Mouse (Mus musculus): ENCODE data around the gene Brinp3. TPM values are rescaled to one million over a fixed set of nuclear protein-coding genes. Genes with fewer than 3 reads are reported as not detected.

Gene Brinp3
- polyA plus RNA-seq, 1 experiment: 21.7 TPM

DNA sequence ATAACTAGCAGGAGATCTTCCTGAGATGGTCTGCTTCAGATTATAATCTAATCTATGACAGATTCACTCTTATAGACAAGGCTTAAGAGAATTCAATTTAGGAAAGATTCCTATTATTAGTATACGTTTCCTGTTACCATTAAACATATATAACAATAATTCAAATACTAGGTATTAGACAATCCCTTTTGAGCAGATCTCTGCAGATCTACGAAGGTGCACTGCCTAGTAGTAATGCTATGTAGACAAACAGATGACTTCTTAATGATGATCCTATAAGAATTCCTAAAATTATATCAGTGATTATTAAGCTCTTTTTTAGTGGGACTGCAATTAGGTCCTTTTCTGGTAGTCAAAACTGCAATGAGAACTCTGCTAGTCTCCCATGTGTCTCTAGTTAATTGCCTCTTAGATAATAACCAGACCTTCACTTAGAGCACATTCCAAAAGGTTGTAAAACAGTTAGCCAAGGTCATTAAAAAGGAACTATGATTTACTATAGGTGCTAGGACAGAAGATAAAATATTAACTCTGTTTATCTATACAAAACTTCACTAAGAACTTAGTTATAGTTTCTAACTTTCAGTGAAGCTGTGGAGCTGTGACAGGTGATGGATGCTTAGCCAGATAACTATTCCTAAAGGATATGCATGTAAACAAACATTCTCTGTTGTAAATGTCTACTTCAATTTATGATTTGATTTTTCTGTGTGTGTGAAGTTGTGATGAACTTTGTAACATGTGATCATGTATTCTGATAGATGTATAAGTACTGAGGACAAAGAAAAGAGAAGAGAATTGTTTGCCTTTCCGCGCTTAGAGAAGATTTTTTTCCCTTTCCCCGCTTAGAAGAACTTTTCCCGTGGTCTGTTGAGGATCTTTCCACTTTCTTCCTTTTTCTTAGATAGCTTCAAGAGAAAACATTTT, 445.2 kb downstream of the Brinp3 start:
- no peaks in the 10 kb centered on the region for H3K27me3 ChIP-seq (ENCODE audit: control insufficient read depth, insufficient read depth, low read length)
- DNase-seq: no peak
- no peak overlapping the region for H3K4me3 ChIP-seq (replicated peaks; ENCODE audit: insufficient read depth, low read depth, low read length)
- no peak overlapping the region for H3K27ac ChIP-seq (ENCODE audit: insufficient read depth, low read length)
- WGBS: 90% methylated on average over 6 of the region's 6 CpGs
- no peaks in the 10 kb centered on the region for H3K4me1 ChIP-seq (ENCODE audit: control insufficient read depth, insufficient read depth, low read length)
- TF ChIP-seq CTCF (IDR thresholded peaks at IDR 0.05; ENCODE audit: borderline replicate concordance, insufficient read depth, low read depth, low read length) (no peak), POLR2A (IDR thresholded peaks at IDR 0.05; ENCODE audit: borderline replicate concordance, insufficient read depth, low read length) (no peak)

Data from cerebellum, adult 2 months (tissue).